Mouse (Mus musculus): ENCODE measurements at regions not wholly inside any gene's neighbourhood (a gene's known extent, or its start where the extent isn't known, plus 50 kb on each side); places are given as distances from the start of the nearest gene placed in this dataset.

DNA sequence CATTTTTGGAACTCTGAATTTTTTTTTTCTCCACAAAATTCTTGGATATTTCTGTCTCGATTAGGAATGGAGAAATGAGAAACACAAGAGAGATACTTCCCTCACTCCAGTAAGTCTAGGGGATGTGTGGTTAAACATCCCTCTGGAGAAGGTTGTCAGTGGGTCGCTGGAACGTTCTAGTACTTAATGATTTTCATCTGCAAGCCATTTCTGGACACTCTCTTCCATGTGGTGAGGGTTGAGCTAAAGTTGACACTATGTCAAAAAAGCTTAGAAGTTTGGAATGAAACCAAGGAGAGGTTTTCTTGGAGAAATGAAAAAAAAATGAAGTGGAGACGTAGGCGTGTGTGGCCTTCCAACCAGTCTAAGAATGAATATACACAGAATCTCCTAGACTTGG is 268.0 kb downstream of the Hhipl2 start:
- ATAC-seq (replicated peaks; ENCODE audit: low FRiP score, low TSS enrichment, poor library complexity, severe bottlenecking), result no peak

DNA sequence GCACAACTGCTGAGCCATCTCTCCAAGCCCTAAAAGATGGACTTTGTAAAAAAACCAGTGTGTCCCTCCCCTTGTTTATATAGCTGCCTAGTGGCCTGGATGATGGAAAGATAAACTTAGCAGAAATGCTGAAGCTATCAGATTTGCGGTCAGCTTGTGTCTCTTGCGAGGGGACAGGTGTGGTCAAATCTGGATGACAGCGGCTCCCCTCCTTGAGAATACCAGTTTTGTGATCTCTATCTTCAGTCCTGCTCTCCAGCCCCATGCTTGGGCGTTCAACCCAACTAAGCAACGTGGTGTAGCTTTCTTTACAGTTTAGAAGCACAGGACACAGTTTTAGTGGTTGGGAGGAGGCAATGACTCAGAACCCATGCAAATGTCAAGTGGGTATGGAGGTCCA is 274.7 kb downstream of the Hhipl2 start:
- ATAC-seq (replicated peaks; ENCODE audit: low FRiP score, low TSS enrichment, poor library complexity, severe bottlenecking), result no peak

DNA sequence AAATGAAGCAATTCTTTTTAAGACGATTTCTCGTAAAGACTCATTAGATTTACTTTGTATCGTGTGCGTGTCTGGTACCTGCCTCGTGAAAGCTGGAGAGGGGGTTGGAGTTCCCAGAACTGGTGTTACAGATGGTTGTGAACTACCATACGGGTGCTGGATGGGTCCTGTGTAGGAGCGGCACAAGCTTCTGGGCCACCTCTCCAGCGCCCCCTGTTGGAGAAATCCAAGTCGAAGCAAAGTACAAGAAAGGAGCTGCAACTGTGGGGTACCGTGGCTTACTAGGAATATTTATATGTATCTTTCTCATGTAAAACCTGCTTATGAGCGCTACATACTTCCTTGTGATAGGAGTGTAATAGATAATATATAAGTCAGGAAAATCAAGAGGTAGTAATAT is 281.3 kb downstream of the Hhipl2 start:
- ATAC-seq (replicated peaks; ENCODE audit: low FRiP score, low TSS enrichment, poor library complexity, severe bottlenecking), result peak; percentile 68

DNA sequence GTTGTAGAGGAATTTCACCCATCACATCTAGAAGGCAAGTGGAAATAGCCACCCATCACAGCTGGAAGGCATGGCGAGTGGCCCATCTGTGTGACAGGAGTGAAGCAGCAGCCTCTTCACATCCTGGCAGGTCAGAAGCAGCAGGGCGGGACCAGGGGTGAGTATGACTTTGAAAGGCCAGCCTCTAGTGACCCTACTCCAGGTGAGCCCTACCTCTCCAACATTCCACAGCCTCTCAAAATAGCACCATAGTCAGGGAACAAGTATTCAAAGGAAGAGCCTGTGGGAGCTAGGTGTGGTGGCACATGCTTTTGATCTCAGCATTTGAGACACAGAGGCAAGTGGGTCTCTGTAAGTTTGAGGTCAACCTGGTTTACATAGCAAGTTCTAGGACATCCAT is 284.9 kb downstream of the Hhipl2 start:
- no peak for ATAC-seq (replicated peaks; ENCODE audit: low FRiP score, low TSS enrichment, poor library complexity, severe bottlenecking)

DNA sequence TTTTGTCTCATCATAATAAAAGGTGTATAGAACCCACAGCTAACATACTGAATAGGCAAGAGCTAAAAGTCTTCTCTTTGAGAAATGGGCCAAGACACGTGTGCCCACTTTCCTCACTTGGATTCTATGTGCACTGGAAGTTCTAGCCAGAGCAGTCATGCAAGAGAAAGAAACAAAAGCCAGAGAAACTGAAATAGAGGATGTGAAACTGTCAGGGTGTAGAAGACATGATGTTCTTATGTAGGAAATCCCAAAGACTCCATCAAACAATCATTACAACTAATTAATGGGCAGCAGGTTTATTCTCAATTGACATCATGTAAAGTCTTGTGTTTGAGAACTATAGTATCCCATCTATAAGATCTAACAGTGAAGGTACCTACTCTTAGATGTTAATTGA is 294.9 kb downstream of the Hhipl2 start:
- no peak for ATAC-seq (replicated peaks; ENCODE audit: low FRiP score, low TSS enrichment, poor library complexity, severe bottlenecking)

DNA sequence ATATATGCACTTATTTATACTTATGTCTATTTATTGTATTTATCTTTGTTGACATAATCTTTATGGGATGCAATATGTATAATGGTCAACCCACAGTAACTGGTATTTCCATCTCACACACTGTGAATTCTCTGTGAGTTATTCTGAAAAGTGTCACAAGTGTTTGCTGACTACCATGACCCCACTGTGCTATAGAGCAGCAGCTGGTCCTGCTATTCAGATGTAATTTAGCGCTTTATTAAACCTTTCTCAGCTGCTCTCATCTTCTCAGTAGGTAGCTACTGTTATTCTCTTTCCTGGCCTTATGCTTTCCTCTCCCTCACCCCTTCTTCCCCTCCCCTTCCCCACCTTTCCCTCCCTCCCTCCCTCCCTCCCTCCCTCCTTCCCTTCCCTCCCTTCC is 296.0 kb upstream of the Dusp10 start:
- ATAC-seq (replicated peaks; ENCODE audit: low FRiP score, low TSS enrichment, poor library complexity, severe bottlenecking), result no peak

DNA sequence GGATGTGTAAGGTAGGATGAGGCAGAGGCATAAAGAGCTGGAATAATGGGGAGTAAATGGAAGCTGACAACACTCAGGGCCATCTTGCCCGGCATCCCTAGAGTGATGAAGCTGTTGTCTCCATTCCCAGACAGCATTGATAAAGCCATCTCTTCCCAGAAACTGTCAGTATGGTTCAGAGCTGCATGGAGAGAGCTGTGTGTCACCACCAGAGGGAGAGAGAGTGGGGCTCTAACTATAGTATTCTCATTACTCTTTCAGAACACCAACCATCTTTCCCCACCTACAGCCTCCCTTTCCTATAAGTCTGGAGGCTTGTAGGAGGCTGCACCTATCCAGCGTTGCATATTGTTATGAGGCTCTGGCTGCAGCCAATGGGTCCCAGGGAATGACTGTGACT is 264.0 kb upstream of the Dusp10 start:
- ATAC-seq (replicated peaks; ENCODE audit: low FRiP score, low TSS enrichment, poor library complexity, severe bottlenecking), result no peak

DNA sequence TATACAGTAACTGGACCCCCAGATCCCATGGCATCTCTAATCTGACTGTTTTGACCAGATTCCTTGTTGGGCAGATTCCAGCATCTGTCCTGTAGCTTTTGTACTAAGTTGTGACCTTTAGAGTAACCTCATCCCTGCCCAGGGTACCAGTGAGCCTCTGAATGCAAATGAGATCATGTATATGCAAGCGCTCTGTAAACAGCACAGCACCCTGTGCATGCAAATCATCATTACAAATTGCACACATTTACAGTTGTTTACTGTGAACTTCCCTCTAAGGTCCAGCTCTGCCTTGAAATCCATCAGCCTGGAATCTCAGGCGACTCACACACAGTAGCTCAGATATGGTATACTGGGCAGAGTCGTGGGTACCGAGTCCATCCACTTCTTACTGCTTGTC is 258.6 kb upstream of the Dusp10 start:
- no peak for ATAC-seq (replicated peaks; ENCODE audit: low FRiP score, low TSS enrichment, poor library complexity, severe bottlenecking)

DNA sequence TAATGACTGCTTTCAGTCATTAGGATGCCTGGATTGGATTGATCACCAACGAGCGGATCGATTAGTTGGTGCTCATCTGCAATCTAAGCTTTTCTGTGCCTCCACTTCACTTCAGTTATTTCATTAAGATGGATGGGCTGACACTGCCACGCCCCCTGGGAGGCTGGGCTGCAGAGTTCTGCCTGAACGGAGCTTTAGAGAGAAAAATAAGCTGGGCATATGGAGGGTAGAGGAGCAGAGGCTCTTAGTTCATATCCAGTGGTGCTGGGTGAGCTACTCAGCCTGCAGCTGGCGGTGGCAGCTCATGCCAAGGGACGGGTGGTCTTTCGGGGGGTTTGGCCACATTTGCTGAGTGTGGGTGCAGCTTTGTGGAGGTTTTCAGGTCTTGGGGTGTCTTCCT is 256.4 kb upstream of the Dusp10 start:
- no peak for ATAC-seq (replicated peaks; ENCODE audit: low FRiP score, low TSS enrichment, poor library complexity, severe bottlenecking)

DNA sequence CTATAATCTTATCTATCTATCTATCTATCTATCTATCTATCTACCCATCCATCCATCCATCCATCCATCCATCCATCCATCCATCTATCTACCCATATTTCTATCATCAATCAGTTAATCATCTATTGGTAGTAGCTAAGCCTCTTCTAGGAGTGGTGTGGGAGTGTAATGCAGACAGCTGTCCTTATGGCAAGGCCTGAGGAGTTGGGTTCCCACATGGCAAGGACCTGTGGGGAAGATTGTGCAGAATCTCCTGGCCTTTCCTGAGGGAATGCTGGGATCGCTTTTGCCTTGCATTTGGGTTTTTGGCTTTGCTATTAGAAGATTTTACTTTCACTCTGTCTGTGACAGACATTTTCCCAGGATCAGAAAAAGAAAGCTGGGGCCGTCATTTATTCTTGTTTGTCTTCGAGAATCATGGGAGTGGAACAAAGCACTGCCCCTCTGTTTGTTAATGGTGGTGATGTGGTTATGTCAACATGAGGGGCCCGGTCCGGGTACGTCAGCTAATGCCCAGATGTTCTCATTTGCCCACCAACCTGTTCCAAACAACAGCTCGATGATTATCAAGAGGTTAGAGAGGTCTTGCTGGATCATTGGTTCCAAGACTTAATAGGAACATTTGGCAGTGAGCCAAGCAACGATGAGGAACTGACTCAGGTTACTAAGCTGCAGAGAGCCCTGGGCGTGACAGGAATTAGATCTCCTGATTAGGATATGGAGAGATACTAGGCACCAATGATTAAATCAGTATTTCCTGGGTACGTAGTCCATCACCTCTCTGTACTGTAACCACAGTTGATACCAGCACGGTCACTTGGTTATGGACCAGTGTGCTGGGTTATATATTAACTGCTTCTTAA is 249.0 kb upstream of the Dusp10 start:
- ATAC-seq (replicated peaks; ENCODE audit: low FRiP score, low TSS enrichment, poor library complexity, severe bottlenecking), result no peak

DNA sequence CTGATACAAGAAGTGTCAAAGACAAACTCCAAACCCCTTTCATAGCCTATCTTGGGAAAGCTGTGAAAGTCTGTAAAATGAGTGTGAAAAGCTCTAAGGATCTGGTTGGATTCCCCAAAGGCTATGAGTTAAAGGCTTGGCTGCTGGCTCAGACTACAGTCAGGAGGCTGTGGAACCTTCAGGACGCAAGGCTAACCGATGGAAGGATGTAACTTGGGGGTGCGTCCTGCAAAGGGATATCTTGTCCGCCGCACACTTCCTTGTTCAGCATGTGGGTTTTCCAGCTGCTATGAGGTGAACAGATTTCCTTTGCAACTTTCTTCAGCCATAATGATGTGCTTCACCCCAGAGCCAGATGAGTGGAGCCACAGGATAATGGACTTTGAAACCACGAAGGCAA is 240.3 kb upstream of the Dusp10 start:
- ATAC-seq (replicated peaks; ENCODE audit: low FRiP score, low TSS enrichment, poor library complexity, severe bottlenecking), result no peak

DNA sequence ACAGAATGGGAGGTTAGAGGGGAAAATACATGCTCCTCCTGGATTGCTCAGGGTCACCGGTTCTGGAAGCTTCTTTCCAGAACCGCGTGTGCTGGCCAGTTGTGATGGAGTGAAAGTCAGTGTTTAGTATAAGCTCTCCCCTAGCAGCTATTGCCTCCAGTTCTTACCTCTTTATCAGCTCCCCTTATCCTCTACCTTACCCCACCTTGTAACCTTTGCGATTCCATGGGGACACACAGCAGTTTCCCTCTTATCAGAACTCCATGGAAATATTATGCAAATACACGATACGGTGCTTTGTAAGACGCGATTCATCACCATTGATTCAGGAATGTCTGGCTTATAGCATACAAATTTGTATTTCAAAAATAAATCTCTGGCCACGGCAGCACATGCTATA is 232.9 kb upstream of the Dusp10 start:
- no peak for ATAC-seq (replicated peaks; ENCODE audit: low FRiP score, low TSS enrichment, poor library complexity, severe bottlenecking)

DNA sequence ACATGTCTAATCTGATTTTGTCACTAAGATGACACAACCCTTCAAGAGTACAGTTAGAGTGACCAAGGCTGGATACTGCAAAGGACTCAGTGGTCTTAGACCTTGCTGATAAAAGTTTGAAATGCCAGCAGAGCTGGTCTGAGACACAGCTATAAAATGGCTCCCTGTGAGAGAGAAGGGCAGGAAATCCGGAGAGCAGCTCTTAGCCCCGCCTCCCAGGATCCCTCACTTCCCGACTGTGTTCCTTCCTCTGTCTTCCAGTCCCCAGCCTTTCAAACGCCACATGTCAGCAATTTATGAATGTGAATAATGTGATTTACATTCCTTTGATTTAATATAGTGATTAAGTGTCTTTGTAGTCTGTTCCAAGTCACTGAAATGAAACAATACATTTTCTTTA is 232.3 kb upstream of the Dusp10 start:
- ATAC-seq (replicated peaks; ENCODE audit: low FRiP score, low TSS enrichment, poor library complexity, severe bottlenecking), result no peak

DNA sequence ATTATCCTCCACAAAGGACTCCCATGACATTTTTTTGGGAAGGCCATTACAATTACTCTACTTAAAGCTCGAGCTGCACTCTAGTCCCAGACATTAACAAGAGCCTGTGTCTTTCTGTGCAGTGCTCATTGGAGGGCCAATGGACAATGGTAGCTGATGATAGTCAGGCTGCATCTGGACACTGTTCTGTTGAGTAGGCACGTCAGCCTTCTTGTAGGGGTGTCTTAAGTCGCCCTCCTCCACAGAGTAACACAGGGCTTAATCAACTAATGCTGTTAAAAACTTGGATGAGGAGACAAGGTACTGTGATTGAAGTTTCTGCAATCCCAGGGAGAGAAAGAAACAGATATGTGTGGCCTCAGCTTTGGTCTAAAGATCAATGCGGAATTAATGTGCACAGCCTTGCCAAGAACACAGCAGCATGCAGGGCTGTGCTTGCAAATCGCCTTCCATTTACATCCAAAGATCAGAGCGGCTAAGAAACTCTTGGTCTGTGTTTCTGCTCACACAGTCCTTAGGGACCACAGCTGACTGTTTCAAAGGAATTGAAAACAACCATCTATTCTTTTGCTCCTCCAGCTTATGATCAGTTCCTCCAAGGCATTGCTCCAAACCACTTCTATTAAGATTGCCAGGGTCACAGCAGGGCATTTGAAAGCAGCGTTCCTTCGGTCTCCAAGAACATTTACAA is 229.5 kb upstream of the Dusp10 start:
- ATAC-seq (replicated peaks; ENCODE audit: low FRiP score, low TSS enrichment, poor library complexity, severe bottlenecking), result no peak

DNA sequence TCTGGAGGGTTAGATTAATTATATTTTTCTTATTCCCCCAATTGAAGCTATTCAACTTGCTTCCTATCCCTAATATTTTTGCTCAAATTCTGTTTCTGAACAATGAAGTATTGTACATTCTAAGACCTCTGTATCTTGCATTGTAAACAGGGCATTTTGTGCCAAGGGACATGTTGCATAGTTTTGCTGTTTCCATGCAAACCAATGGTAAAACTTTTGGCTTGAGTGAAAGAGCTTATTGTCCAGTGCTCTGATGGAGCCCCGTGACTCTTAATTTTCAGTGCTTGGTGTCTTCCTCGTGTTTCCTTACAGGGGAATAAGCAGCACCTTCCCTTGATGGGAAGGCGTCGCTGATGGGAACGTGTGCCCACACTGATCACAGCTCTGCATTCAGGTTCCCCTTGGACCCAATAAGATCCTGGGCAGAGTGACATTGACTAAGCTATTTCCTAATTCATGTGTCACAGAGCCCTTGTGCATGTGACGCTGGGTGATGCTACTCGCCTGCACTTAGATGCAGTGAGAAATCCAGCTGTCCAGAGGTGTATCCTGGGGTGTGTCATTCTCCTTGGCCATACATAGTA is 220.8 kb upstream of the Dusp10 start:
- no peak for ATAC-seq (replicated peaks; ENCODE audit: low FRiP score, low TSS enrichment, poor library complexity, severe bottlenecking)

DNA sequence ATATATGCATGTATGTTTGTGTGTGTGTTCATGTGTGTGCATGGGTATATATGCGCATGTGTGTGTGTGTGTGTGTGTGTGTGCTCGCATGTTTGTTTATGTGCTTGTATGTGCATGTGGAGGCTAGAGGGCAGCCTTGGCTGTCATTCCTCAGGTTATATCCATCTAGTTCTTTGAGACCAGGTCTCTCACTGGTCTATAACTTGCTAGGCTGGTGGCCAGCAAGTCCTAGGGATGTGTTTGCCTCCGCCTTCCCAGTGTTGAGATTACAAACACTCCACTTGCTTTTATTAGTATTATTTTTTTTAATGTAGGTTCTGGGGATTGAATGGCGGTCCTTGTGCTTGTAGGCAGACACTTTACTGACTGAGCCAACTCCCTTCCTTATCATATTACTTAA is 219.8 kb upstream of the Dusp10 start:
- ATAC-seq (replicated peaks; ENCODE audit: low FRiP score, low TSS enrichment, poor library complexity, severe bottlenecking), result no peak

DNA sequence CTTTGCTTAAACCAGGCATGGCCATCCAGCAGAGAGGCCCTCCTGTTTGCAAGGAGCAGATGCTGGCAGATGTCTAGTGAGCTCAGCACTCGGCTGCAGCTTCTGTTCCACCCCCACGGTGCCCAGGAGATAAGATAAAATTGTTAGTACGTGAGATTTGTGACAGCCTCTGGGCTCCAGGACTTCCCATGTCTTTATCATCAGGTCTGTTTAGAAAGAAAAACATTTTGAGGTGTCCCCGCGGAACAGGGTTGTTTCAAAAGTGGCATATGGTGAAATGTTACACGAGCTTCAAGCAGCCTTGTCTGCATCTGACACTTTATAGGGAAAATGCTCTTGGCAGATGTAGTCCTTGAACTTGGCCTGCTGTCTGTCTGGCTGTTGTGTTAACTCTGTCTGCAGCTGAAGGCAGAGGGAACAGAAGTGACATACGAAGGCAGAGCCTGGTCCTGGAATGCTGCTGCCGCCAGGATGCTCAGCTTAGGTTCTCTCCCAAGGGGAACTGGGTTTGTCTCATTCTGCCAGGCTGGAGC is 219.1 kb upstream of the Dusp10 start:
- ATAC-seq (replicated peaks; ENCODE audit: low FRiP score, low TSS enrichment, poor library complexity, severe bottlenecking), result no peak

DNA sequence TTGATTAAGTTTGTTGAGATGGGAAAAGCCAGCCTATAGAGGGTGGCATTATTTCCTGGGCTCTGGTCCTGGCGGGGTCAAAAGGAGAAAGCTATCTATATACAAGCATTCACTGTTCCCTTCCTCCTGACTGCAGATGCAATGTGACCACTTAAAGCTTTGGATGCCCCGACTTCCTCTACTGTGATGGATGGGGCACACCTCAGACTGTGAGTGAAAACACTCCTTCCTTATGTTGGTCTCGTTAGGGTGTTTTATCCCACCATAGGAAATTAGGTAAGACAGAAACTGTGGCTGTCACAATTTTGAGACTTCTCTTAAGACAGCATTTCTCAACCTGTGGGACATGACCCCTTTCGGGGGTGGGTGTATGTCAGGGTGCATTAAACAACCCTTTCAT is 210.8 kb upstream of the Dusp10 start:
- no peak for ATAC-seq (replicated peaks; ENCODE audit: low FRiP score, low TSS enrichment, poor library complexity, severe bottlenecking)

DNA sequence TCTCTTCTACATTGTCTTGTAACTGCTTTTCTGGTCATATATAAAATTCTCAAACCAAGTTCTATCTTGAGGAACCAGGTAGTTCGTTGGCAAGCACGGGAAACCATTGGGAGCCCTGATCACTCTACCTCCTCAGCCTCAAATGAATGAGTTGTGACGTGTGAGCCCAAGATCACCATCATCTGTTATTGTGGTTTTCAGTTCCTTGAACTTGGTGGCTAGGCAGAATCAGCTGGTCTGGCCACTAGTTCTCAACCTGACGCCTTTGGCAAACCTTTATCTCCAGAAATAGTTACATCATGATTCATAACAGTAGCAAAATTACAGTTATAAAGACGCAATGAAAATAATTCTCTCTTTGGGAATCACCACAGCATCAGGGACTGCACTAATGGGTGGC is 209.7 kb upstream of the Dusp10 start:
- ATAC-seq (replicated peaks; ENCODE audit: low FRiP score, low TSS enrichment, poor library complexity, severe bottlenecking), result no peak

DNA sequence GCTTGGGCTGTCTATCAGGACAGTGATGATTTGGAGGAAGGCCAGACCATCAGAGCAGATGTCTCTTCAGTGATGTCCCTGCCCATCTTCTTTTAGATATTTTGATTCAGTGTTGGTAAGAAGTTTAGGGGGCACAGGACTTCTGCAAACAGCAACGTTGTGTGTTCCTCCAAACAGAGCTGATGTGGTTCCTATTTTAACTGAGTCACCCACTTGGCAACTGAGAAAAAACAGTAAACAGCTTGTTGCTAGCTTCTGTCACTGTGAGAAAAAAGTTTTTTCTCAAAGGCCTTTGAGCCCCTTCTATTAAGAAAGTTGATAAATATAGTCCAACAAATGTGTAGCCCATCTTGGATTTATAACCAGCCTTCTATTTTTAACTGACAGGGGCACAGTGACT is 209.3 kb upstream of the Dusp10 start:
- no peak for ATAC-seq (replicated peaks; ENCODE audit: low FRiP score, low TSS enrichment, poor library complexity, severe bottlenecking)

DNA sequence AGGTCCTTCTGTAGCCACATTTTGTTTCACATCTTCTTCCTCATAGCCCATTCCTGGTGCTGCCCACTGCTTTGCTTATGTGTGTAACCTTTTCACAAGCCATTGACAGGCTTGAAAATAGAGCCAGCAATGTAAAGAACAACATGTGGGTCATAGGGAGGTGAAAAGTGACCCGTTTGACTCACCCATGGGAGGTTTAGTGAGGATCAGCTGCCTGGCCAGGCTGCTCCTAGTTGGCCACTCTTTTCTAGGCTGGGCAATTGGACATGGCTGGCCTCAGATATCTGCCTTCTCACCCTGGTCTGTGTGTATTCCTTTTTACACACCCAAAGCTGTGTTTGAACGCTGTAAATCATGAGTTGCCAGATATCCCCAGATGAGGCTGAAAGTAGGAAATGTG is 208.8 kb upstream of the Dusp10 start:
- no peak for ATAC-seq (replicated peaks; ENCODE audit: low FRiP score, low TSS enrichment, poor library complexity, severe bottlenecking)

All from megakaryocyte-erythroid progenitor cell, adult 5-6 weeks (primary cell).